Mouse (Mus musculus) inflammation-experienced regulatory T-cells (primary cell): Measurements from ENCODE around the gene Ibtk. TPM values are rescaled to one million over a fixed set of nuclear protein-coding genes. Genes with fewer than 3 reads are reported as not detected.

Experiments used
- polyA plus RNA-seq, 2 experiments: library from polyadenylated mRNA; unstranded; fragments of 100-300 nt; shearing (Covaris generic); gene quantifications; one replicate each; pipeline ENCODE4 v1.2.1; 2017

Ibtk gene
- polyA plus RNA-seq: 10 to 100 TPM; 38.1 to 40.9 TPM

GRCm38 (mm10) chr9:85749142-85749921, at the start of gene Ibtk:
Gene Ibtk (minus strand): TSS chr9:85749334.

Other genes starting within 250 kb of the Ibtk start
- under 1 TPM; 0.31 to 0.42 TPM for gene Tpbg, start 93.0 kb upstream of the Ibtk start, polyA plus RNA-seq